Mouse (Mus musculus): ENCODE results near the gene Cdc5l. TPM values are rescaled to one million over a fixed set of nuclear protein-coding genes. Genes with fewer than 3 reads are reported as not detected.

Gene Cdc5l
- total RNA-seq, 1 experiment, result 125 TPM

DNA sequence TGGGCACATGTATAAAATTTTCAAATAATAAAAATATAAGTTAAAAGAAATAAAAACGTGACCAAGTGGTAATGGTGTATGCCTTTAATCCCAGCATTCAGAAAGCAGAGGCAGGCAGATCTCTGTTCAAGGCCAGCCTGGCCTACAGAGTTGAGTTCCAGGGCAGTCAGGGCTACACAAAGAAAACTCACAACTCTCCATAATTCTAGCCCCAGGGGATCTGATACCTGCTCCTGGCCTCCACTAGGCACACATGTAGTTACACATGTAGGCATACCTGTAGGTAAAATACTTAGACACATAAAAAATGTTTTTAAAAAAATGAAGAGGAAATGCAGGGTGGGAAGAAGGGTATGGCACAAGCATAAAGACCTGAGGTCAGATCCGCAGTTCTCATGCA, 21.3 kb upstream of the Cdc5l start:
- no peak for DNase-seq (ENCODE audit: low read depth, low spot score)
- peak overlapping the region; percentile 86; the same call in 1 of the 2 replicates for H3K9ac ChIP-seq (ENCODE audit: insufficient read depth, low read depth, low read length, poor library complexity, severe bottlenecking)
- in situ Hi-C loops (cut with MboI; ENCODE audit: low sequenced_read_pairs in 2 of 2, unreplicated experiment in 2 of 2), result no loop called here
- peak overlapping the region; percentile 100 for H3K27ac ChIP-seq (ENCODE audit: insufficient read depth, low read depth, low read length, poor library complexity, severe bottlenecking)
- no peak overlapping the region for H3K4me3 ChIP-seq (ENCODE audit: insufficient read depth in 1 of 2, low read depth in 1 of 2, low read length in 2 of 2, poor library complexity in 1 of 2, severe bottlenecking in 1 of 2)
- TF ChIP-seq ZC3H11A (IDR thresholded peaks at IDR 0.05; ENCODE audit: borderline replicate concordance, low read depth, low read length) (no peak), CHD2 (IDR thresholded peaks at IDR 0.05; ENCODE audit: low read depth, low read length) (no peak), ZNF384 (IDR thresholded peaks at IDR 0.05; ENCODE audit: low read depth, low read length) (no peak), MAFK (IDR thresholded peaks at IDR 0.05; ENCODE audit: insufficient read depth, low read depth, low read length) (no peak), HCFC1 (IDR thresholded peaks at IDR 0.05; ENCODE audit: borderline replicate concordance, insufficient read depth, low read length) (no peak)
- H3K4me1 ChIP-seq (ENCODE audit: control insufficient read depth in 2 of 2, insufficient read depth in 2 of 2, low read length in 2 of 2, poor library complexity in 1 of 2), result peaks cover 17 to 25% of the 10 kb centered on the region in 2 experiments
- no peaks in the 10 kb centered on the region for H3K36me3 ChIP-seq (ENCODE audit: control insufficient read depth, insufficient read depth, low read length, poor library complexity, severe bottlenecking)
- H3K9me3 ChIP-seq (ENCODE audit: control insufficient read depth, insufficient read depth, low read depth, low read length), result no peaks in the 10 kb centered on the region

DNA sequence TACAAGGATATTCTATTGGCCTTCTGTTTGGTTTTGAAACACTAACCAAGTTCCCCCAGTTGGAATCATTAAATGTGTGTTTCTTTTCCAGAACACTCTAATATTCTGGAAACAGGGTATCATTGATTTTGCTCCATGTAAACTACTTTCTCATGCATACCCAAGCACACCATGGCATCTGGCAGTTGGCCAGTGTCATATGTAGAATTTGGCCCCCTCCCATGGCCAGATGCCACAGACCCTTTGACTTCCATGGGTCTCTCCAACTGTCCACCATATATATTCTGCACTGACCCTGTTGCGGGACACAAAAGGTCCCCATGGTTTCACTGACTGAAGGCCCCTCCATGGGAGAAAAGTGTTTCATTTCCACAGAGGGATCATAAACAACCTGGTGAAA, 18.7 kb upstream of the Cdc5l start:
- in situ Hi-C loops (cut with MboI; ENCODE audit: low sequenced_read_pairs in 2 of 2, unreplicated experiment in 2 of 2), result no loop called here
- H3K27ac ChIP-seq (ENCODE audit: insufficient read depth, low read depth, low read length, poor library complexity, severe bottlenecking), result no peak overlapping the region; the same call in 1 of the 2 replicates
- DNase-seq (ENCODE audit: low read depth, low spot score), result no peak
- TF ChIP-seq ZC3H11A (IDR thresholded peaks at IDR 0.05; ENCODE audit: borderline replicate concordance, low read depth, low read length) (no peak), HCFC1 (IDR thresholded peaks at IDR 0.05; ENCODE audit: borderline replicate concordance, insufficient read depth, low read length) (no peak), MAFK (IDR thresholded peaks at IDR 0.05; ENCODE audit: insufficient read depth, low read depth, low read length) (no peak)
- no peaks in the 10 kb centered on the region for H3K36me3 ChIP-seq (ENCODE audit: control insufficient read depth, insufficient read depth, low read length, poor library complexity, severe bottlenecking)
- no peak overlapping the region for H3K9ac ChIP-seq (ENCODE audit: insufficient read depth, low read depth, low read length, poor library complexity, severe bottlenecking)
- no peak overlapping the region for H3K4me3 ChIP-seq (ENCODE audit: insufficient read depth in 1 of 2, low read depth in 1 of 2, low read length in 2 of 2, poor library complexity in 1 of 2, severe bottlenecking in 1 of 2)
- H3K4me1 ChIP-seq (ENCODE audit: control insufficient read depth in 2 of 2, insufficient read depth in 2 of 2, low read length in 2 of 2, poor library complexity in 1 of 2), result peaks cover 14 to 21% of the 10 kb centered on the region in 2 experiments
- no peaks in the 10 kb centered on the region for H3K9me3 ChIP-seq (ENCODE audit: control insufficient read depth, insufficient read depth, low read depth, low read length)

- in situ Hi-C loops (cut with MboI; ENCODE audit: low sequenced_read_pairs in 2 of 2, unreplicated experiment in 2 of 2), result no loop called here
- Histone ChIP-seq H3K9ac (ENCODE audit: insufficient read depth, low read depth, low read length, poor library complexity, severe bottlenecking) (no peak overlapping the region; the same call in 1 of the 2 replicates), H3K4me1 (ENCODE audit: control insufficient read depth in 2 of 2, insufficient read depth in 2 of 2, low read length in 2 of 2, poor library complexity in 1 of 2) (peaks cover 13 to 14% of the 10 kb centered on the region in 2 experiments)
Observed at GRCm38 (mm10) chr17:45450153-45450552, 16.6 kb upstream of the Cdc5l start.

DNA sequence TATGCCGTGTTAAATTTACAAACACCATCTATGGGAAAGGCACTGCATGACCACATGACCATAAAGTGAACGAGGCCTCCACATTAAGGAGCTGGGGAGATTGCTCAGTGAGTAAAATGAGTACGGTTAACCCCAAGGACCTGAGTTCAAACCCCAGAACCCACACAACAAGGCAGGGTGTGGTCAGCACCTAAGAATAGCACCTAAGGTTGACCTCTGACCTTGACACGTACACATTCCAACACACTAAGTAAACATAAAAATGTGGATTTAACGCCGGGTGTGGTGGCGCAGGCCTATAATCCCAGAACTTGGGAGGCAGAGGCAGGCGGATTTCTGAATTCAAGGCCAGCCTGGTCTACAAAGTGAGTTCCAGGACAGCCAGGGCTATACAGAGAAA, 16.0 kb upstream of the Cdc5l start:
- Histone ChIP-seq H3K36me3 (ENCODE audit: control insufficient read depth, insufficient read depth, low read length, poor library complexity, severe bottlenecking) (no peaks in the 10 kb centered on the region; the same call in none of the 2 replicates), H3K4me1 (ENCODE audit: control insufficient read depth in 2 of 2, insufficient read depth in 2 of 2, low read length in 2 of 2, poor library complexity in 1 of 2) (peaks cover 9 to 14% of the 10 kb centered on the region in 2 experiments), H3K9me3 (ENCODE audit: control insufficient read depth, insufficient read depth, low read depth, low read length) (no peaks in the 10 kb centered on the region), H3K9ac (ENCODE audit: insufficient read depth, low read depth, low read length, poor library complexity, severe bottlenecking) (no peak overlapping the region), H3K27ac (ENCODE audit: insufficient read depth, low read depth, low read length, poor library complexity, severe bottlenecking) (no peak overlapping the region; the same call in none of the 2 replicates), H3K4me3 (ENCODE audit: insufficient read depth in 1 of 2, low read depth in 1 of 2, low read length in 2 of 2, poor library complexity in 1 of 2, severe bottlenecking in 1 of 2) (0 out of 4 replicates have a peak overlapping the region, but pooled peaks of 1 of the 2 experiments have one; percentile 2)
- in situ Hi-C loops (cut with MboI; ENCODE audit: low sequenced_read_pairs in 2 of 2, unreplicated experiment in 2 of 2), result no loop called here
- no peak for DNase-seq (ENCODE audit: low read depth, low spot score)
- TF ChIP-seq MAFK (IDR thresholded peaks at IDR 0.05; ENCODE audit: insufficient read depth, low read depth, low read length) (no peak), CHD2 (IDR thresholded peaks at IDR 0.05; ENCODE audit: low read depth, low read length) (no peak), HCFC1 (IDR thresholded peaks at IDR 0.05; ENCODE audit: borderline replicate concordance, insufficient read depth, low read length) (no peak), ZNF384 (IDR thresholded peaks at IDR 0.05; ENCODE audit: low read depth, low read length) (no peak), ZC3H11A (IDR thresholded peaks at IDR 0.05; ENCODE audit: borderline replicate concordance, low read depth, low read length) (no peak)

More at GRCm38 (mm10) chr17:45450153-45450552, 16.6 kb upstream of the Cdc5l start:
- Histone ChIP-seq H3K36me3 (ENCODE audit: control insufficient read depth, insufficient read depth, low read length, poor library complexity, severe bottlenecking) (no peaks in the 10 kb centered on the region; the same call in none of the 2 replicates), H3K4me3 (ENCODE audit: insufficient read depth in 1 of 2, low read depth in 1 of 2, low read length in 2 of 2, poor library complexity in 1 of 2, severe bottlenecking in 1 of 2) (no peak overlapping the region), H3K27ac (ENCODE audit: insufficient read depth, low read depth, low read length, poor library complexity, severe bottlenecking) (no peak overlapping the region; the same call in 1 of the 2 replicates), H3K9me3 (ENCODE audit: control insufficient read depth, insufficient read depth, low read depth, low read length) (no peaks in the 10 kb centered on the region)
- DNase-seq (ENCODE audit: low read depth, low spot score), result no peak
- TF ChIP-seq MAFK (IDR thresholded peaks at IDR 0.05; ENCODE audit: insufficient read depth, low read depth, low read length), result no peak
- no peak for TF ChIP-seq ZNF384 (IDR thresholded peaks at IDR 0.05; ENCODE audit: low read depth, low read length)
- TF ChIP-seq ZC3H11A (IDR thresholded peaks at IDR 0.05; ENCODE audit: borderline replicate concordance, low read depth, low read length), result no peak
- no peak for TF ChIP-seq HCFC1 (IDR thresholded peaks at IDR 0.05; ENCODE audit: borderline replicate concordance, insufficient read depth, low read length)
- TF ChIP-seq CHD2 (IDR thresholded peaks at IDR 0.05; ENCODE audit: low read depth, low read length), result no peak
